Mouse (Mus musculus) monocyte, adult 2 months (primary cell): ENCODE measurements around the gene Gm49342.
A peak's percentile ranks its signal among the peaks of the same experiment; 100 is the strongest.
"Not testable (repeated sequence)": the region's sequence is repeated elsewhere in the genome, so short reads cannot be mapped to it uniquely, and the experiment has no call there.

Source experiments
- DNase-seq, 2 experiments: peaks; one replicate each; pipeline ENCODE4 v3.0.0; 2022; ENCODE audit warnings: low spot score in 2 of 2, low read depth in 1 of 2

Gene Gm49342

GRCm38 (mm10) chr14:50931493-50932020 is 12.8 kb upstream of the Gm49342 start:
- no peak for DNase-seq

GRCm38 (mm10) chr14:50936649-50937048 is 7.7 kb upstream of the Gm49342 start:
- no peak for DNase-seq

GRCm38 (mm10) chr14:50938119-50938908 is 6.0 kb upstream of the Gm49342 start:
- no peak for DNase-seq

- no peak for DNase-seq
These were observed 5.4 kb upstream of the Gm49342 start for GRCm38 (mm10) chr14:50938940-50939339.

GRCm38 (mm10) chr14:50944668-50945033 is 334 bp downstream of the Gm49342 start:
- not testable (repeated sequence) for DNase-seq

GRCm38 (mm10) chr14:50945081-50945480 is 764 bp downstream of the Gm49342 start:
- not testable (repeated sequence) for DNase-seq

- not testable (repeated sequence) for DNase-seq
These were observed 1.2 kb downstream of the Gm49342 start for GRCm38 (mm10) chr14:50945526-50945925.

GRCm38 (mm10) chr14:50955487-50955886 is 11.2 kb downstream of the Gm49342 start:
- peak in 1 of 2 experiments; percentile 10 for DNase-seq

- DNase-seq = peak; percentile 33 to 52
These were observed 11.7 kb downstream of the Gm49342 start, which contains the start of gene Pnp2 for GRCm38 (mm10) chr14:50955942-50956508. Gene Pnp2, plus strand, starts transcription at chr14:50955992.

- DNase-seq = not testable (repeated sequence)
These were observed 12.4 kb downstream of the Gm49342 start for GRCm38 (mm10) chr14:50956724-50957123.

GRCm38 (mm10) chr14:50957146-50957545 is 12.8 kb downstream of the Gm49342 start:
- not testable (repeated sequence) for DNase-seq

GRCm38 (mm10) chr14:50958289-50958995 is 14.1 kb downstream of the Gm49342 start:
- DNase-seq = not testable (repeated sequence)

- DNase-seq = no peak
These were observed 24.1 kb downstream of the Gm49342 start for GRCm38 (mm10) chr14:50968216-50968980.

GRCm38 (mm10) chr14:50969041-50969440 is 24.7 kb downstream of the Gm49342 start:
- DNase-seq = no peak

GRCm38 (mm10) chr14:50969558-50970544 is 25.5 kb downstream of the Gm49342 start:
- no peak for DNase-seq

GRCm38 (mm10) chr14:50970822-50971221 is 26.5 kb downstream of the Gm49342 start:
- no peak for DNase-seq

GRCm38 (mm10) chr14:50973054-50973453 is 28.7 kb downstream of the Gm49342 start:
- not testable (repeated sequence) for DNase-seq

GRCm38 (mm10) chr14:50973700-50974099 is 29.4 kb downstream of the Gm49342 start:
- DNase-seq = no peak

GRCm38 (mm10) chr14:50975001-50975400 is 30.7 kb downstream of the Gm49342 start:
- DNase-seq = no peak

- no peak for DNase-seq
These were observed 32.4 kb downstream of the Gm49342 start for GRCm38 (mm10) chr14:50976674-50977073.
